21 mouse cellular contexts compared by ENCODE assay signal in the genomic region with DNA sequence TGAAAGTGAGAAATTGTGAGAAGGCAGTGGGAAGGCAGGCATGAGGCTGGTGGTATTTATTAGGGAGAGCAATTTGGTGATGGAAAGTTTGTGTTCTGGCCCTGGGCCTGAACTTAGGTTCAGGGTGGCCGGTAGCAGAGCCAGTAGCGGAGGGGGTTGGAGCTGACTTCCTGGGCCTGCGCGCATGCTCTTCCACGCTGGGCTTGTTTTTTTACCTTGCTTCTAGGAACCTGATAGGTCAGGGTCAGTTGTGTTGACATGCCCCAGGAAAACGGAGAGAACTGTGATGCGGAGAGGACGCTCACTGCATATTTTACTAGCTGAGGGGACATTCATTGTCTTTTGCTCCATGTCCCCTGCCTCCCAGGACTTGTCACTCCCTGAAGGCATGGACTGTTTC. TPM values are rescaled to one million over a fixed set of nuclear protein-coding genes. Genes with fewer than 3 reads are reported as not detected.
DNase-seq lines count a peak whose midpoint lies in the region; ATAC-seq and TF ChIP-seq lines count a peak whose summit lies in the region.
"Had no signal": no experiment of that assay in that cellular context is flagged by ENCODE, and none has a peak within 500 bp of the region (broad histone marks: within the 10 kb centered on the region; RNA-seq: fewer than 3 reads in every experiment).

No protein-coding gene starts in this region.

- TF ChIP-seq POLR2A in kidney, adult 2 months (IDR thresholded peaks at IDR 0.05; ENCODE audit: low read depth, low read length): no peak
- TF ChIP-seq POLR2A in liver, adult 2 months (IDR thresholded peaks at IDR 0.05; ENCODE audit: extremely low read depth, insufficient read depth, low read length): no peak

- peaks cover 13% of the 10 kb centered on the region for H3K4me1 ChIP-seq in kidney, adult 2 months (ENCODE audit: control insufficient read depth, insufficient read depth, low read length)
- peaks cover 42% of the 10 kb centered on the region for H3K4me1 ChIP-seq in liver, adult 2 months (ENCODE audit: control insufficient read depth, insufficient read depth, low read length)
- peaks cover 14% of the 10 kb centered on the region for H3K4me1 ChIP-seq in liver, embryonic 16.5 days (ENCODE audit: control insufficient read depth, low read depth, low read length)

- WGBS in kidney, adult 2 months: 39% methylated on average over 8 of the region's 8 CpGs
- 32% methylated on average over 8 of the region's 8 CpGs for WGBS in liver, adult 2 months
- 78% methylated on average over 8 of the region's 8 CpGs for WGBS in liver, embryonic 16.5 days (ENCODE audit: insufficient replicate concordance)

- no peak overlapping the region for H3K4me2 ChIP-seq in liver, embryonic 16.5 days (ENCODE audit: low read depth, low read length)
- H3K4me2 ChIP-seq: forebrain, embryonic 13.5 days; heart, embryonic 12.5 days had no signal

- peak overlapping the region; percentile 62 for H3K9ac ChIP-seq in liver, adult 2 months (ENCODE audit: low read depth, low read length)
- no peak overlapping the region for H3K9ac ChIP-seq in liver, embryonic 16.5 days (ENCODE audit: low read depth, low read length)
- H3K9ac ChIP-seq: forebrain, embryonic 13.5 days; forebrain, postnatal 0 days; heart, embryonic 12.5 days had no signal

- H3K27me3 ChIP-seq in kidney, adult 2 months (replicated peaks; ENCODE audit: control insufficient read depth, insufficient read depth, low read length): no peaks in the 10 kb centered on the region
- H3K27me3 ChIP-seq in liver, adult 2 months (ENCODE audit: control insufficient read depth, insufficient read depth, low read length): no peaks in the 10 kb centered on the region
- no peaks in the 10 kb centered on the region for H3K27me3 ChIP-seq in liver, embryonic 16.5 days (ENCODE audit: control insufficient read depth, insufficient read depth, low read depth, low read length)
- H3K27me3 ChIP-seq: forebrain, embryonic 13.5 days; heart, embryonic 12.5 days had no signal

- ATAC-seq in liver, embryonic 16.5 days (ENCODE audit: low read depth): peak; percentile 31
- ATAC-seq: CD4-positive, CD25-positive, alpha-beta regulatory T cell, adult 4 months; forebrain, embryonic 13.5 days; forebrain, postnatal 0 days had no signal

- DNase-seq in kidney, adult 2 months: peak; percentile 43
- no peak for DNase-seq in kidney, postnatal 36 days
- DNase-seq in liver, adult 2 months (ENCODE audit: extremely low read depth, low read depth, low spot score): peak; percentile 91
- DNase-seq in liver: no peak
- DNase-seq in spleen, postnatal 36 days (ENCODE audit: low spot score in 2 of 2): no peak
- no peak for DNase-seq in layer of hippocampus, postnatal 36 days
- DNase-seq: adrenal gland, adult 8-10 months; adrenal gland, postnatal 36 days; B cell, adult 2 months; cerebellum, adult 2 months; cerebellum, postnatal 10 days; forebrain, postnatal 0 days; gastrocnemius, adult 2 months; gastrocnemius, postnatal 25 days had no signal

- no peak for TF ChIP-seq CTCF in kidney, adult 2 months (conservative IDR thresholded peaks at IDR 0.05; ENCODE audit: insufficient read depth, insufficient read length, low read depth, low read length)
- no peak for TF ChIP-seq CTCF in liver, adult 2 months (IDR thresholded peaks at IDR 0.05; ENCODE audit: low read depth, low read length)

- peaks cover 39% of the 10 kb centered on the region; the same call in 1 of the 2 replicates for H3K79me2 ChIP-seq in liver, adult 2 months (ENCODE audit: control insufficient read depth, insufficient read depth, low read length)

- no peaks in the 10 kb centered on the region for H3K9me3 ChIP-seq in liver, embryonic 16.5 days (replicated peaks; ENCODE audit: control insufficient read depth, low read length)
- H3K9me3 ChIP-seq: embryonic facial prominence, embryonic 10.5 days; forebrain, embryonic 13.5 days; heart, embryonic 12.5 days; hindbrain, embryonic 10.5 days had no signal

- peak overlapping the region; percentile 33; the same call in 1 of the 2 replicates for H3K27ac ChIP-seq in kidney, adult 2 months (ENCODE audit: insufficient read depth, low read depth, low read length)
- peak overlapping the region; percentile 92 for H3K27ac ChIP-seq in liver, adult 2 months (replicated peaks; ENCODE audit: insufficient read depth, low read depth, low read length)
- peak overlapping the region; percentile 63 for H3K27ac ChIP-seq in liver, embryonic 16.5 days (ENCODE audit: low read length)
- H3K27ac ChIP-seq: embryonic facial prominence, embryonic 10.5 days; forebrain, embryonic 13.5 days; gastrocnemius, adult 2 months; hindbrain, embryonic 10.5 days had no signal

- H3K36me3 ChIP-seq in kidney, adult 2 months (ENCODE audit: control insufficient read depth, insufficient read depth, low read length): no peaks in the 10 kb centered on the region
- 0 out of 2 replicates have a peak, but pooled peaks cover under 1% of the 10 kb centered on the region for H3K36me3 ChIP-seq in liver, adult 2 months (ENCODE audit: control insufficient read depth, insufficient read depth, low read length)
- H3K36me3 ChIP-seq in liver, embryonic 16.5 days (ENCODE audit: control insufficient read depth, insufficient read depth): no peaks in the 10 kb centered on the region
- H3K36me3 ChIP-seq: G1E; heart, embryonic 12.5 days had no signal

- no peak overlapping the region for H3K4me3 ChIP-seq in kidney, adult 2 months (ENCODE audit: insufficient read depth, low read depth, low read length)
- H3K4me3 ChIP-seq in liver, adult 2 months (ENCODE audit: insufficient read depth, low read depth, low read length): 0 out of 2 replicates have a peak overlapping the region, but pooled peaks have one; percentile 16
- no peak overlapping the region for H3K4me3 ChIP-seq in liver, embryonic 16.5 days (ENCODE audit: low read depth, low read length)
- H3K4me3 ChIP-seq: embryonic facial prominence, embryonic 10.5 days; forebrain, embryonic 13.5 days; gastrocnemius, adult 2 months; heart, embryonic 12.5 days; hindbrain, embryonic 10.5 days had no signal

RNA-seq across cellular contexts. Expression of a gene that starts 5.7 kb away (rescaled TPM):
- polyA plus RNA-seq in kidney, adult 2 months (2012; rRNA removed): 39.5 and 50.8 TPM in 2 replicates
- total RNA-seq in liver, adult 2 months (2014; rRNA removed): 23.0 and 36.8 TPM in 2 replicates
- polyA plus RNA-seq in liver, adult 2 months (2012; rRNA removed): 80.5 and 91.7 TPM in 2 replicates
- polyA plus RNA-seq in liver, embryonic 16.5 days (2015; fragmentation: Nextera tagmentation; extraction: Ambion mirVana): 8.1 and 8.9 TPM in 2 replicates
- total RNA-seq in layer of hippocampus, postnatal 36 days (2021): 100 to 1,000 TPM; 130 to 158 TPM
- polyA plus RNA-seq: G1E had no signal

Comparison
In these comparisons a context has a peak if more than half of its experiments do, and no peak if none do; other contexts are left out.
1. DNase-seq: peak in kidney, adult 2 months (single experiment) and liver, adult 2 months (single experiment); none in kidney, postnatal 36 days (0 of 2), liver (single experiment), spleen, postnatal 36 days (0 of 2) and layer of hippocampus, postnatal 36 days (0 of 2).
2. H3K27ac ChIP-seq: peak in every context shown above with its lines; median percentile 92 in liver, adult 2 months; 63 in liver, embryonic 16.5 days; 33 in kidney, adult 2 months.